In the genomic region with DNA sequence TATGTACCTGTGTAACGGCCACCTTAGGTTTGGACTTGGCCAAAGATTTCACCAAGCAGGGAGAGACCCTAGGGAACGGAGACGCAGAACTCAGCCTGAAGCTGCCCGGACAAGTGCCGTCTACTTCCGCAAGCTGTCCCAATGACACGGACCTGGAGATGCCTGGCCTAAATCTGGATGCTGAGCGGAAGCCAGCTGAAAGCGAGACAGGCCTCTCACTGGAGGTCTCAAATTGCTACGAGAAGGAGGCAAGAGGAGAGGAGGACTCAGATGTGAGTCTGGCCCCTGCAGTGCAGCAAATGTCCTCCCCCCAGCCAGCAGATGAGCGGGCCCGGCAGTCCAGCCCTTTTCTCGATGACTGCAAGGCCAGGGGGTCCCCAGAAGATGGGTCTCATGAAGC, we compare ENCODE assay signal across 11 mouse cellular contexts. TPM values are rescaled to one million over a fixed set of nuclear protein-coding genes. Genes with fewer than 3 reads are reported as not detected.
DNase-seq lines count a peak whose midpoint lies in the region; ATAC-seq and TF ChIP-seq lines count a peak whose summit lies in the region.
"Had no signal": no experiment of that assay in that cellular context is flagged by ENCODE, and none has a peak within 500 bp of the region (broad histone marks: within the 10 kb centered on the region; RNA-seq: fewer than 3 reads in every experiment).

No protein-coding gene starts in this region.

- ATAC-seq in kidney, embryonic 16.5 days (ENCODE audit: low FRiP score, low TSS enrichment), result no peak
- no peak for ATAC-seq in embryonic facial prominence, embryonic 12.5 days (ENCODE audit: insufficient number of reproducible peaks, insufficient read depth, low FRiP score, low TSS enrichment)
- ATAC-seq in midbrain, postnatal 0 days (ENCODE audit: low FRiP score), result no peak
- ATAC-seq: intestine, postnatal 0 days had no signal

- no peak for DNase-seq in kidney, adult 9 months
- peak; percentile 67 to 83 for DNase-seq in gastrocnemius, adult 8-10 months (ENCODE audit: low spot score in 2 of 2)
- no peak for DNase-seq in midbrain, postnatal 0 days (ENCODE audit: low spot score)
- no peak for DNase-seq in layer of hippocampus, adult 18-20 months (ENCODE audit: low spot score in 2 of 2)
- DNase-seq in thymus, postnatal 0 days (ENCODE audit: low spot score), result no peak
- no peak for DNase-seq in layer of hippocampus, adult 11-12 months (ENCODE audit: low spot score)

- H3K27me3 ChIP-seq in kidney, embryonic 16.5 days (ENCODE audit: insufficient read depth, low read length), result no peaks in the 10 kb centered on the region
- H3K27me3 ChIP-seq in embryonic facial prominence, embryonic 12.5 days, result no peaks in the 10 kb centered on the region
- no peaks in the 10 kb centered on the region for H3K27me3 ChIP-seq in midbrain, postnatal 0 days (ENCODE audit: insufficient read depth, low read length)
- H3K27me3 ChIP-seq: liver, embryonic 15.5 days had no signal

- peak overlapping the region; percentile 93 for H3K27ac ChIP-seq in kidney, embryonic 16.5 days (ENCODE audit: low read length)
- peak overlapping the region; percentile 73 for H3K27ac ChIP-seq in embryonic facial prominence, embryonic 12.5 days
- H3K27ac ChIP-seq in midbrain, postnatal 0 days (ENCODE audit: low read depth, low read length), result 0 out of 2 replicates have a peak overlapping the region, but pooled peaks have one; percentile 82
- H3K27ac ChIP-seq: liver, embryonic 15.5 days had no signal

- H3K9ac ChIP-seq in kidney, embryonic 16.5 days (replicated peaks; ENCODE audit: low read length), result no peak overlapping the region
- H3K9ac ChIP-seq in embryonic facial prominence, embryonic 12.5 days, result no peak overlapping the region
- no peak overlapping the region for H3K9ac ChIP-seq in midbrain, postnatal 0 days (replicated peaks; ENCODE audit: low read length, poor library complexity, severe bottlenecking)
- H3K9ac ChIP-seq: liver, embryonic 15.5 days had no signal

- no peaks in the 10 kb centered on the region for H3K9me3 ChIP-seq in kidney, embryonic 16.5 days (ENCODE audit: low read length)
- H3K9me3 ChIP-seq in embryonic facial prominence, embryonic 12.5 days, result no peaks in the 10 kb centered on the region
- no peaks in the 10 kb centered on the region for H3K9me3 ChIP-seq in midbrain, postnatal 0 days (ENCODE audit: low read length)
- H3K9me3 ChIP-seq: G1E; liver, embryonic 15.5 days had no signal

- TF ChIP-seq CTCF in midbrain, postnatal 0 days (IDR thresholded peaks at IDR 0.05), result no peak

- no peaks in the 10 kb centered on the region for H3K36me3 ChIP-seq in kidney, embryonic 16.5 days (ENCODE audit: insufficient read depth, low read length)
- no peaks in the 10 kb centered on the region for H3K36me3 ChIP-seq in embryonic facial prominence, embryonic 12.5 days
- H3K36me3 ChIP-seq in midbrain, postnatal 0 days (ENCODE audit: insufficient read depth, low read length), result no peaks in the 10 kb centered on the region
- H3K36me3 ChIP-seq: G1E; liver, embryonic 15.5 days had no signal

- H3K4me2 ChIP-seq in kidney, embryonic 16.5 days (replicated peaks; ENCODE audit: low read depth, low read length), result no peak overlapping the region
- no peak overlapping the region for H3K4me2 ChIP-seq in embryonic facial prominence, embryonic 12.5 days (replicated peaks)
- H3K4me2 ChIP-seq in midbrain, postnatal 0 days (ENCODE audit: low read depth, low read length, poor library complexity, severe bottlenecking), result no peak overlapping the region
- H3K4me2 ChIP-seq: liver, embryonic 15.5 days had no signal

- H3K4me3 ChIP-seq in kidney, embryonic 16.5 days (ENCODE audit: low read length), result no peak overlapping the region
- no peak overlapping the region for H3K4me3 ChIP-seq in embryonic facial prominence, embryonic 12.5 days
- H3K4me3 ChIP-seq in midbrain, postnatal 0 days (ENCODE audit: low read depth, low read length), result no peak overlapping the region
- H3K4me3 ChIP-seq: liver, embryonic 15.5 days had no signal

- peaks cover 46% of the 10 kb centered on the region for H3K4me1 ChIP-seq in kidney, embryonic 16.5 days (ENCODE audit: insufficient read depth, low read length)
- H3K4me1 ChIP-seq in embryonic facial prominence, embryonic 12.5 days, result peaks cover 40% of the 10 kb centered on the region
- H3K4me1 ChIP-seq in midbrain, postnatal 0 days (ENCODE audit: insufficient read depth, low read length), result peaks cover 14% of the 10 kb centered on the region

- 65% methylated on average over 13 of the region's 13 CpGs for WGBS in kidney, embryonic 16.5 days
- WGBS in embryonic facial prominence, embryonic 12.5 days, result 70% methylated on average over 13 of the region's 13 CpGs
- 78% methylated on average over 13 of the region's 13 CpGs for WGBS in midbrain, postnatal 0 days

RNA-seq across cellular contexts. Expression of a gene that starts 40.7 kb away (rescaled TPM):
- 106 and 122 TPM in 2 replicates for polyA plus RNA-seq in kidney, embryonic 16.5 days (2015; fragmentation: Nextera tagmentation; extraction: Ambion mirVana)
- 114 and 129 TPM in 2 replicates for polyA plus RNA-seq in embryonic facial prominence, embryonic 12.5 days (2016; fragmentation: Nextera tagmentation; extraction: Ambion mirVana)
- 10 to 100 TPM; 12.9 to 22.3 (median 16.3) TPM for total RNA-seq in gastrocnemius, adult 8-10 months (2022)
- 19.5 and 19.8 TPM in 2 replicates for total RNA-seq in midbrain, postnatal 0 days (2014; rRNA removed)
- 77.3 and 96.7 TPM in 2 replicates for polyA plus RNA-seq in midbrain, postnatal 0 days (2015; fragmentation: Nextera tagmentation; extraction: Ambion mirVana)
- total RNA-seq in layer of hippocampus, adult 18-20 months (2021), result 100 to 1,000 TPM; 118 to 123 TPM
- polyA plus RNA-seq in thymus, postnatal 0 days (2015; fragmentation: Nextera tagmentation; extraction: Ambion mirVana), result 156 and 182 TPM in 2 replicates

Comparison
In these comparisons a context has a peak if more than half of its experiments do, and no peak if none do; other contexts are left out.
1. DNase-seq: peak in gastrocnemius, adult 8-10 months (2 of 2); none in kidney, adult 9 months (single experiment), midbrain, postnatal 0 days (single experiment), layer of hippocampus, adult 18-20 months (0 of 2), thymus, postnatal 0 days (single experiment) and layer of hippocampus, adult 11-12 months (single experiment).
2. Peak in every context shown above with its lines, with median percentiles within 50 percentile points of each other: H3K27ac ChIP-seq.